Mouse (Mus musculus) hindlimb bud, embryonic 11.5 days (tissue): ENCODE results near the gene Myo1c.

Experiments used
- DNase-seq: peaks from one replicate; pipeline ENCODE4 v3.0.0-alpha.2; 2012; ENCODE audit warnings: low read depth, low spot score; ENCODE audit errors: extremely low spot score

Myo1c gene

DNA sequence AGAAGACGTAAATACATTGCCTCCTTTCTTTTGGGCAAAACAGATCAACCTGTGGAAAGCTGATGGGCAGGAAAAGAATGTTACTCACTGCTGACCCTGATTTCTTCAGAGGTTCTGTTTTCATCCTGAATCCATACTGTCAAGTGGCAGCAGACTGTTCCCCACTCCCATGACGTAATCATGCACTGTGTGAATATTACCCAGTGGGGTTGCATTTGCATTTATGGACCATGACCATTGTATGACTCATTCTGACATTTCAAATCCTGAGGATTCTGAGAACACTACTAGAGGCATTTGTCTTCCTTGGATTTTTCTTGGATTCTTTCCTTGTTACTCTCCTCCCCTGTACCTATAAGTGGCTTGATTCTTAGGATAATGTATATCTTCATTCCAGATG is 53.4 kb downstream of the Myo1c start:
- DNase-seq: no peak

DNA sequence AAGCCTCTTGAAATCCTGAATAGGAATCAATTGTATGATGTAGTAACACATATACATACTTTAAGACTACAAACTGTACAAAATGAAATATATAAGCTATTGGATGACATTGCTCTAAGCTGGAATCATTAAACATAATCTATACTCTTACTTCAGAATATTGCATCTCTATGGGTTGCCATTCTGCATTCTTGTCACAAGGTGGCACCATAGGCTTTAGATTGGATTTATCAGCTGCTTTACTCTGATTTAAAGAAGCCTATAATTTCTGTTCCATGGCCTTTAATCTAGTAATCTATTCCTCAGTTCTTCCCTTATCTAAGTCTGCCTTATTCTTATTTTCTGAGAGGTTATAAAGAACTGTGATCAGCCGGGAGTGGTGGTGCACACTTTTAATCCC is 63.6 kb downstream of the Myo1c start:
- no peak for DNase-seq

DNA sequence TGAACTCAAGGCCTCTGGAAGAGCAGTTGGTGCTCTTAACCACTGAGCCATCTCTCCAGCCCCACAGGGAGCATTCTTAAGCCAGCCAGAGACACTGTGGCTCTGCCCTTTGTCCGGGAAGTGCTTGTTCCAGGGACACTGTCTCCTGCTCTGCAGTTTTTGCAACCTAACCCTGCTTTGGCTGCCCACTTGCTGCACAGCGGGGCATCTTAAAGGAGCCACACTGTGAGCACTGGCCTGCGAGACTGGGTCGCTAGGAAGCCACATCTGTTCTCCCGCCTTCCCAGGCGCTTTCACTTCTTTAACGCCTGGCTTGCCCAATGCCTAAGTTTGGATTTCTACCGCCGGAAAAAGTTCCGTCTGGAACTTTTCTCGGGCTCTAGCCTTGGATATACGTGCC is 65.3 kb downstream of the Myo1c start:
- DNase-seq: no peak

DNA sequence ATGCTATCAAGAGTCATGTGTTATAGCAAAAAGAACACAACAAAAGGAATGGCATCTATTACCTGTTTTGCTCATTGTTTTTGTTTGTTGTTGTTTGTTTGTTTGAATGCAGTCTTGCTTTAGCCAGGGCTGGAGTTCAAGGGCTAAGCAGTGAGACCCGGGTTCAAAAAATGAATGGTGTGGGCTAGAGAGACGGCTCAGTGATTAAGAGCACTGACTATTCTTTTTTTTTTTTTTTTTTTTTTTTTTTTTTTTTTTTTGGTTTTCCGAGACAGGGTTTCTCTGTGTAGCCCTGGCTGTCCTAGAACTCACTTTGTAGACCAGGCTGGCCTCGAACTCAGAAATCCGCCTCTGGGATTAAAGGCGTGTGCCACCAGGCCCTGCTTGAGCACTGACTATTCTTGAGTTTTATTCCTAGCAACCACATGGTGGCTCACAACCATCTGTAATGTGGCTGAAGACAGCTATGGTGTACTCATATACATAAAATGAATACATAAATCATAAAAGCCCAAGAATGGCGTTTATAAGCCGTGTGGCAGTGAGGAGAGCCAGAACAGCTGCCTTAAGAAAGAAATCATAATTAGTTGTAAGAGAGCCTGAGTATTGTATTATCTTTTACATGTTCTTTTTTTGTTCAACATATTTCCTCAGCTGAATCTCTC is 66.5 kb downstream of the Myo1c start:
- no peak for DNase-seq

DNA sequence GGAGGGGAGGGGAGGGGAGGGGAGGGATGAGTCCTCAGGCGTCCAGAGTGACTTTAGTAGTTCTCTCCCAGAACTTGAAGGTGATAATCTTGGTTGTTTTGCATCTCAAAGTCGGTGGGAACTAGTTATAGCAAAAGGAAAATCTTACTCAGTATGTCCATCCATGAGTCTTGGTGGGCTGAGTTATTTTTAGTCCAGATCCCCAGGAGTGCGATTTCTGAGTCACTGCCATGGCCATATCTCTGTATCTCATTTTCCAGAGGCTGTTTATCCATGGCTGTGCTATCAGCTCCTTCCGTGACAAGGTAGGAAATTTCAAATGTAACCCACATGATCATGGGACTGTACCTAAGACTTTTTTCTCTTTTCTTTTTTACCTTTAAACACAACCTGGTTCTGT is 72.0 kb downstream of the Myo1c start:
- no peak for DNase-seq
